ENCODE assay signal across 8 mouse cellular contexts in genomic region chr11:82177711-82178110, GRCm38 (mm10).
DNase-seq lines count a peak whose midpoint lies in the region; ATAC-seq and TF ChIP-seq lines count a peak whose summit lies in the region.

No protein-coding gene starts in this region.

- H3K4me1 ChIP-seq in hindbrain, embryonic 11.5 days (replicated peaks; ENCODE audit: control insufficient read depth, insufficient read depth, low read length), result no peaks in the 10 kb centered on the region
- no peaks in the 10 kb centered on the region for H3K4me1 ChIP-seq in limb, embryonic 14.5 days (ENCODE audit: control insufficient read depth, insufficient read depth, low read length)
- H3K4me1 ChIP-seq in neural tube, embryonic 12.5 days, result no peaks in the 10 kb centered on the region

- no peaks in the 10 kb centered on the region for H3K9me3 ChIP-seq in hindbrain, embryonic 11.5 days (ENCODE audit: control insufficient read depth, low read length)
- H3K9me3 ChIP-seq in limb, embryonic 14.5 days (ENCODE audit: control insufficient read depth, low read length), result no peaks in the 10 kb centered on the region
- H3K9me3 ChIP-seq in neural tube, embryonic 12.5 days, result no peaks in the 10 kb centered on the region

- no peak for TF ChIP-seq POLR2A in limb, embryonic 14.5 days (IDR thresholded peaks at IDR 0.05; ENCODE audit: borderline replicate concordance, extremely low read depth, insufficient read depth, insufficient read length)

- peak; percentile 15 for DNase-seq in left cerebral cortex, adult 11 months (ENCODE audit: low spot score)
- no peak for DNase-seq in left cerebral cortex, adult 8-10 months (ENCODE audit: low spot score in 2 of 2)
- DNase-seq in Muller cell, postnatal 12 days (ENCODE audit: inconsistent ontology term), result peak; percentile 54
- DNase-seq in hindbrain, embryonic 11.5 days (ENCODE audit: low spot score), result peak; percentile 83
- DNase-seq in limb, embryonic 14.5 days (ENCODE audit: low spot score), result peak; percentile 77
- no peak for DNase-seq in spleen, adult 12 weeks (ENCODE audit: low spot score)

- H3K4me3 ChIP-seq in hindbrain, embryonic 11.5 days (ENCODE audit: low read depth, low read length), result no peak overlapping the region
- H3K4me3 ChIP-seq in limb, embryonic 14.5 days (replicated peaks; ENCODE audit: low read length), result no peak overlapping the region
- H3K4me3 ChIP-seq in neural tube, embryonic 12.5 days, result no peak overlapping the region

- H3K27me3 ChIP-seq in hindbrain, embryonic 11.5 days (ENCODE audit: control insufficient read depth, insufficient read depth, low read length), result no peaks in the 10 kb centered on the region
- no peaks in the 10 kb centered on the region for H3K27me3 ChIP-seq in limb, embryonic 14.5 days (ENCODE audit: control insufficient read depth, insufficient read depth, low read length)
- H3K27me3 ChIP-seq in neural tube, embryonic 12.5 days (replicated peaks), result no peaks in the 10 kb centered on the region

- no peak overlapping the region for H3K27ac ChIP-seq in hindbrain, embryonic 11.5 days (ENCODE audit: low read depth, low read length)
- no peak overlapping the region for H3K27ac ChIP-seq in limb, embryonic 14.5 days (replicated peaks; ENCODE audit: low read depth, low read length)
- no peak overlapping the region for H3K27ac ChIP-seq in neural tube, embryonic 12.5 days

- H3K36me3 ChIP-seq in hindbrain, embryonic 11.5 days (ENCODE audit: control insufficient read depth, insufficient read depth, low read length), result no peaks in the 10 kb centered on the region
- H3K36me3 ChIP-seq in limb, embryonic 14.5 days (ENCODE audit: control insufficient read depth, insufficient read depth, low read length), result no peaks in the 10 kb centered on the region
- no peaks in the 10 kb centered on the region for H3K36me3 ChIP-seq in neural tube, embryonic 12.5 days

- H3K4me2 ChIP-seq in hindbrain, embryonic 11.5 days (replicated peaks; ENCODE audit: low read depth, low read length), result no peak overlapping the region
- H3K4me2 ChIP-seq in limb, embryonic 14.5 days (replicated peaks; ENCODE audit: low read depth, low read length, severe bottlenecking), result no peak overlapping the region
- no peak overlapping the region for H3K4me2 ChIP-seq in neural tube, embryonic 12.5 days (replicated peaks)

- 31% methylated on average over 5 of the region's 5 CpGs for WGBS in hindbrain, embryonic 11.5 days
- WGBS in limb, embryonic 14.5 days, result 28% methylated on average over 5 of the region's 5 CpGs
- WGBS in neural tube, embryonic 12.5 days, result 30% methylated on average over 5 of the region's 5 CpGs

- ATAC-seq in common myeloid progenitor, adult 5-6 weeks (replicated peaks; ENCODE audit: low read depth, poor library complexity, severe bottlenecking), result peak; percentile 59
- ATAC-seq in hindbrain, embryonic 11.5 days (ENCODE audit: low FRiP score), result no peak
- ATAC-seq in limb, embryonic 14.5 days (ENCODE audit: low FRiP score, low read depth), result peak; percentile 67
- ATAC-seq in neural tube, embryonic 12.5 days (ENCODE audit: low FRiP score, low read depth), result 0 out of 2 replicates have a peak, but pooled peaks have one; percentile 25

- H3K9ac ChIP-seq in hindbrain, embryonic 11.5 days (ENCODE audit: low read depth, low read length), result no peak overlapping the region
- no peak overlapping the region for H3K9ac ChIP-seq in limb, embryonic 14.5 days (ENCODE audit: low read depth, low read length, severe bottlenecking)
- no peak overlapping the region for H3K9ac ChIP-seq in neural tube, embryonic 12.5 days

Comparison
In these comparisons a context has a peak if more than half of its experiments do, and no peak if none do; other contexts are left out.
1. DNase-seq: peak in left cerebral cortex, adult 11 months (single experiment), Muller cell, postnatal 12 days (single experiment), hindbrain, embryonic 11.5 days (single experiment) and limb, embryonic 14.5 days (single experiment); none in left cerebral cortex, adult 8-10 months (0 of 2) and spleen, adult 12 weeks (single experiment).